Mouse (Mus musculus): ENCODE measurements around the gene Vti1b.

Vti1b gene

DNA sequence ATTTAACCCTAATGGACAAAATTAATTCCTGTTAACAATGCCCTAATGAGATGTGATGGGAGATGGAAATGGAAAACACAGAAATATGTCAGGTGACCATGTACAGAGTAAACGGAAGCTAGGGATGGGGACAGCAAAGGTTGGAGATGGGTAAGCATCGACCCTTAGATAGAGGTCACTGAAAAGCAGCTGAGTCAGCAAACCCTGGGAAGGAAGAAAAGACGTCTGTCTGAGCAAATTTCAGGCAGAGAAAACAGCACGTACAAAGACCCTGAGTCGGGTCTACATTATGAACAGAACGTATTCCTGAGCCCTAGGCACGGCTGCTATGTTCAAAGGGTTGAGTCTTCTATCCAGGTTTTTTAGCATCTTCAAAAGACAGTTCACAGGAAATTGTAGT, 35.5 kb downstream of the Vti1b start:
- DNase-seq (ENCODE audit: low spot score), result peak; percentile 9

- peak; percentile 5 for DNase-seq (ENCODE audit: low spot score)
These were observed 37.4 kb downstream of the Vti1b start for GRCm38 (mm10) chr12:79135105-79135504.

DNA sequence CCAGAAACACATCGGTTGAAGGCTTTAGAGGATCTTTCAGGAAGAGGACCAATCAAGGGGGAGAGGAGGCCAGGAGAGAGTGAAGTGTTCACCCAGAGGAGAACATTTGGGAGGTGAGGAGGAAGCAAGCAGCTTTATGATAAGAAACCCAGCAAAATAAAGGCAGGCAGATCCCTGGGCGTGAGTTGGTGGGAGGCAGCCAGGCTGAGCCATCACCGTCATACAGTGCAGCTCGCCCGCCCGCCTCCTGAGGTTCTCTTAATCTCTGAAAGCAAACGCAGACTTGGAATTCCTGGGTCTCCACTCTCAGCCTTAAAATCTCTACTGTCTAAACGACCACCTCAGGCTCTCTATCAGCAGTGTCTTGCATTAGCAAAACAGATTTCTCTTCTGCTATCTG, 37.8 kb downstream of the Vti1b start:
- DNase-seq (ENCODE audit: low spot score), result no peak

DNA sequence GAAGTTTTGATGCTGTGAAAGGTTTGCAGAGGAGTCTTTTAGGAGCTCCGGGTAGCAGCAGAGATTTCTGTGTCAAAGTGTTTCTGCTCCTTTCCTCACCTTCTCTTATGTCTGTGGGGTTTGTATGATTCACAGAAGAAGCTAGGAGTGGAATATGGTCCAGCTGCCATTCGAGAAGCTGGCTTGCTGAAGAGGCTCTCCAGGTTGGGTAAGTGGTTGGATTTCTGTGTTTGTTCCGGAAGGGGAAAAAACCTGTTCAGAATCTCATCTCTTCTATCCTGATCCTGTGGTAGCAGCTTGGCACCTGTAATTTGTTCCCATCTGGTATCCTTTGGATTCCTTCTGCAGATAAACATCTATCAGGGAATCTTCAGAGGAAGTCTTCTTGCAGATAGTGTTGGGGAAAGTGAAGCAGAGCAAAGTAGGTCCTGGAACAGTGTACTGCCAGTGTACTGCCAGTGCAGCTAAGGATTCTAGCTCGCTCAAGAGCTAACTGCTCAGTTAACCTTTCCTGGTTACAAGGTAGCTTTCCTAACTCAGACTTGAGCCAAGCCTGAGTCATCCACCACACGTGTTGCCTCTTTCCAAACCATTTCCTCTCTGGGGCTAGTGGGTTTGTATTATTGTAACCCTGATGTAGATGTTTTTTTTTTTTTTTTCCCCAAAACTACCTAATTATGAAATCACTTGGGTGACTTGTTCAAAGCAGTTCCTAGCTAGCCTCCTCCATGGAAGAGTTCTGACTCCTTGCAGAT, 40.6 kb downstream of the Vti1b start:
- no peak for DNase-seq (ENCODE audit: low spot score)

GRCm38 (mm10) chr12:79131178-79131675, 41.2 kb downstream of the Vti1b start:
- peak; percentile 34 for DNase-seq (ENCODE audit: low spot score)

DNA sequence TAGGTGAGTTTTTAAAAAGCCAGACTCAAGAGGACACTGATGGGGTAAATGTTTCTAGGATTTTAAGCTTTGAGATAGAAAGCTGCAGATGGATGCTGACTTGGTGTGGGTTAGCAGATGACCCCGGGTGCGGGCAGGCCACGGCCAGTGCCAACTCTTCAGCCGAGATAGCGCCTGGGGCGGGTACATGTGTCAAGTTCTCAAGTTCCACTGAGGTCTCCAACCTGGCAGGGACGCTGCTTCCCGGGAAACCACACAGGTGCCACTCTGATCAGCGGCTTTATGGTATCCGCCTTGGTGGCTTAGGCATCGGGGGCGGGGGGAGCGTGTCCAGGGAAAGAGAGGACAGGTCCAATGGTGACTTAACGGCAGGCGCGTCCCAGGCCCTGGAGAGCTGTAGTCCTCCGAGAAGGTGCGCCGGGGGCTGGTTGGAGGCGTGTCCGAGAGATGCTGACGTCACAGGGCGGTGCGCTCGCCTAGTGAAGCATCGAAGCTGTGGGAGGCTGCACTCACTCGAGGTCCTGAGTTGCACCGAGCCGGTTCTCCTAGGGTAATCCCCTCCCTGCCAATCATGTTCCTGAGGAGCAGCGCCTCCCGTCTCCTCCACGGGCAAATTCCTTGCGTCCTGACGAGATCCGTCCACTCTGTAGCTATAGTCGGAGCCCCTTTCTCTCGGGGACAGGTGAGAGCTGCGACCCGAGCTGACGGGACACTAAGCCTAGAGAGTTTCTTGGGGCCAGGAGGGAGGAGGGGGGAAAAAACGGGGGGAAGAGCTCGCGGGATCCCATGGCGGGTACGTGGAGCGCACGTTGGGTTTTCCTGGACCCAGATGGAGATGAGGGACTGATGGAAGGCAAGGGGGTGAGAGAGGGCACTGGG, 41.9 kb downstream of the Vti1b start, which contains the start of gene Arg2:
TSS of gene Arg2 (plus strand) at position 479 of the 879 bp plus-strand sequence.
- peak; percentile 79 for DNase-seq (ENCODE audit: low spot score)

- peak; percentile 65 for DNase-seq (ENCODE audit: low spot score)
These were observed 49.6 kb downstream of the Vti1b start for GRCm38 (mm10) chr12:79122820-79123219.

GRCm38 (mm10) chr12:79118991-79119390, 53.5 kb downstream of the Vti1b start:
- no peak for DNase-seq (ENCODE audit: low spot score)

Data from embryo, embryonic 10.5 days (tissue).